7 mouse cellular contexts compared by ENCODE assay signal in the genomic region with DNA sequence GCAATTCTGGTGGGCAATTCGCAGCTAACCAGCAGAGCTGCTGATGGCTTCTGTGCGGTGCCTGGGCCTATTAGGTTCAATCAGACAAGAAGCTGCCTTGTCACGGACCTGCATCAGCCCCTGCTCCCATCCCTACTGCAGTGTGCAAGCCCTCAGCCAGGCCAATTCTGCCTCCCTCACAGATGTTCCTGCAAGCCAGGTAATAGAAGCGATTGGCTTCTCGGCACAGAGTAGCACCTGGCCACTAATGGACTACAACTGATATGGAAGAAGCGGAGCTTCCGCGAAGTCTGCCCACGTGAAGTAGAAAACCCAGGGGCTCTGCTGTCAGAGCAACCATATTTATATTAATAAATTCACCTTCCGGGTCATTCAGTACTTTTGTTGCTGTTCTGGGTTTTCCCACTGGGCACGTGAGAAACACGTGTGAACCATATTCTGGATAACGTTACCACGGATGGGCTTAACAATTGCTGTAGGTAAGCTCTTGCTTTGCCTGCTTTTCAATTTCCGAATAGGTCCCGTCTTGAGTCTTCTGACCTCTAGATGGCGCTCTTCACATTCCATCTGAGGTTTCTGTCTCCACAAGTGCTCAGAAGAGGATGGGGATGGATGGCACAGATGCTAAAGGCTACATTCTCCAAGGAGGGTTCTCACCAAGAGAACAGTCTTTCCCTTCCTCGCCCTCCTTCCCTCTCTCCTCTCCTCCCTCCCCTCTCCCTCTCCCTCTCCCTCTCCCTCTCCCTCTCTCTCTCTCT. TPM values are rescaled to one million over a fixed set of nuclear protein-coding genes. Genes with fewer than 3 reads are reported as not detected.
DNase-seq lines count a peak whose midpoint lies in the region; ATAC-seq and TF ChIP-seq lines count a peak whose summit lies in the region.

No protein-coding gene starts in this region.

- no peak for TF ChIP-seq EP300 in liver, postnatal 0 days (IDR thresholded peaks at IDR 0.05; ENCODE audit: low read depth)

- 0 out of 2 replicates have a peak, but pooled peaks cover 6% of the 10 kb centered on the region for H3K4me1 ChIP-seq in kidney, embryonic 16.5 days (ENCODE audit: insufficient read depth, low read length)
- H3K4me1 ChIP-seq in liver, postnatal 0 days (ENCODE audit: insufficient read depth): no peaks in the 10 kb centered on the region

- peak; percentile 86 for TF ChIP-seq CTCF in liver, postnatal 0 days (IDR thresholded peaks at IDR 0.05; ENCODE audit: low read depth)

- peak; percentile 53 to 55 for DNase-seq in CD8-positive naive resting alpha-beta T cell, adult 2 months (ENCODE audit: low read depth in 2 of 2, low spot score in 2 of 2)
- DNase-seq in R1 (ENCODE audit: low read depth, low spot score): peak; percentile 83
- peak; percentile 58 for DNase-seq in heart, adult 8-10 months (ENCODE audit: low spot score)
- peak; percentile 49 for DNase-seq in liver, postnatal 0 days
- DNase-seq in retina, embryonic 14.5 days (ENCODE audit: low spot score): peak; percentile 89

- no peaks in the 10 kb centered on the region for H3K36me3 ChIP-seq in kidney, embryonic 16.5 days (ENCODE audit: insufficient read depth, low read length)
- H3K36me3 ChIP-seq in liver, postnatal 0 days (replicated peaks; ENCODE audit: insufficient read depth, low read length): no peaks in the 10 kb centered on the region

- H3K27ac ChIP-seq in kidney, embryonic 16.5 days (ENCODE audit: low read length): no peak overlapping the region
- H3K27ac ChIP-seq in liver, postnatal 0 days (ENCODE audit: low read depth): no peak overlapping the region

- no peak overlapping the region for H3K9ac ChIP-seq in kidney, embryonic 16.5 days (replicated peaks; ENCODE audit: low read length)
- H3K9ac ChIP-seq in liver, postnatal 0 days (replicated peaks): no peak overlapping the region

- peak; percentile 90 for ATAC-seq in common myeloid progenitor, adult 5-6 weeks (replicated peaks; ENCODE audit: low read depth, poor library complexity, severe bottlenecking)
- peak; percentile 46; the same call in 1 of the 2 replicates for ATAC-seq in kidney, embryonic 16.5 days (ENCODE audit: low FRiP score, low TSS enrichment)
- 0 out of 2 replicates have a peak, but pooled peaks have one; percentile 38 for ATAC-seq in liver, postnatal 0 days

- H3K27me3 ChIP-seq in kidney, embryonic 16.5 days (ENCODE audit: insufficient read depth, low read length): no peaks in the 10 kb centered on the region; the same call in 1 of the 2 replicates
- 0 out of 2 replicates have a peak, but pooled peaks cover 3% of the 10 kb centered on the region for H3K27me3 ChIP-seq in liver, postnatal 0 days (ENCODE audit: insufficient read depth, low read length)

- H3K9me3 ChIP-seq in kidney, embryonic 16.5 days (ENCODE audit: low read length): no peaks in the 10 kb centered on the region
- no peaks in the 10 kb centered on the region for H3K9me3 ChIP-seq in liver, postnatal 0 days (ENCODE audit: low read length)

- no peak overlapping the region for H3K4me3 ChIP-seq in kidney, embryonic 16.5 days (ENCODE audit: low read length)
- H3K4me3 ChIP-seq in liver, postnatal 0 days (ENCODE audit: low read depth, low read length): no peak overlapping the region

- no peak overlapping the region for H3K4me2 ChIP-seq in kidney, embryonic 16.5 days (replicated peaks; ENCODE audit: low read depth, low read length)
- H3K4me2 ChIP-seq in liver, postnatal 0 days (ENCODE audit: low read depth, low read length): no peak overlapping the region

- WGBS in kidney, embryonic 16.5 days: 28% methylated on average over 18 of the region's 18 CpGs
- WGBS in liver, postnatal 0 days (ENCODE audit: insufficient replicate concordance): 33% methylated on average over 18 of the region's 18 CpGs

RNA-seq across cellular contexts. Expression of a gene that starts 19.3 kb away (rescaled TPM):
- total RNA-seq in common myeloid progenitor, adult 5-6 weeks (2017): 6.4 and 11.6 TPM in 2 replicates
- 1 to 10 TPM in 3 of 4 experiments, under 1 TPM in 1; 0.35 to 3.4 (median 2.4) TPM for total RNA-seq in heart, adult 8-10 months (2022)
- polyA plus RNA-seq in kidney, embryonic 16.5 days (2015; fragmentation: Nextera tagmentation; extraction: Ambion mirVana): 1.8 and 2.0 TPM in 2 replicates
- polyA plus RNA-seq in liver, postnatal 0 days (2015; fragmentation: Nextera tagmentation; extraction: Ambion mirVana): 0.31 and 0.47 TPM in 2 replicates

Comparison
In these comparisons a context has a peak if more than half of its experiments do, and no peak if none do; other contexts are left out.
1. ATAC-seq: peak in every context shown above with its lines; median percentile 90 in common myeloid progenitor, adult 5-6 weeks; 46 in kidney, embryonic 16.5 days; 38 in liver, postnatal 0 days.